Mouse (Mus musculus): ENCODE measurements at regions not wholly inside any gene's neighbourhood (a gene's known extent, or its start where the extent isn't known, plus 50 kb on each side); places are given as distances from the start of the nearest gene placed in this dataset.
A peak's percentile ranks its signal among the peaks of the same experiment; 100 is the strongest.

GRCm38 (mm10) chr11:34977861-34978260 lies 143.2 kb upstream of the Slit3 start:
- peak; percentile 57 for DNase-seq (ENCODE audit: inconsistent ontology term)

GRCm38 (mm10) chr11:34975771-34976302 lies 142.4 kb upstream of the Spdl1 start:
- DNase-seq (ENCODE audit: inconsistent ontology term) = no peak

GRCm38 (mm10) chr11:34973467-34973921 lies 140.1 kb upstream of the Spdl1 start:
- DNase-seq (ENCODE audit: inconsistent ontology term) = peak; percentile 10

- no peak for DNase-seq (ENCODE audit: inconsistent ontology term)
Observed at GRCm38 (mm10) chr11:34973012-34973411, 139.6 kb upstream of the Spdl1 start.

- DNase-seq (ENCODE audit: inconsistent ontology term) = no peak
Observed at GRCm38 (mm10) chr11:34959291-34959690, 125.8 kb upstream of the Spdl1 start.

GRCm38 (mm10) chr11:34941486-34942456 lies 108.3 kb upstream of the Spdl1 start:
- peak; percentile 69 for DNase-seq (ENCODE audit: inconsistent ontology term)

GRCm38 (mm10) chr11:34940151-34940550 lies 106.7 kb upstream of the Spdl1 start:
- no peak for DNase-seq (ENCODE audit: inconsistent ontology term)

- no peak for DNase-seq (ENCODE audit: inconsistent ontology term)
Observed at GRCm38 (mm10) chr11:34939002-34939401, 105.6 kb upstream of the Spdl1 start.

- no peak for DNase-seq (ENCODE audit: inconsistent ontology term)
Observed at GRCm38 (mm10) chr11:34932191-34932590, 98.8 kb upstream of the Spdl1 start.

- no peak for DNase-seq (ENCODE audit: inconsistent ontology term)
Observed at GRCm38 (mm10) chr11:34917175-34917574, 83.7 kb upstream of the Spdl1 start.

- no peak for DNase-seq (ENCODE audit: inconsistent ontology term)
Observed at GRCm38 (mm10) chr11:34909841-34910240, 76.4 kb upstream of the Spdl1 start.

- no peak for DNase-seq (ENCODE audit: inconsistent ontology term)
Observed at GRCm38 (mm10) chr11:34904271-34904670, 70.8 kb upstream of the Spdl1 start.

- peak; percentile 42 for DNase-seq (ENCODE audit: inconsistent ontology term)
Observed at GRCm38 (mm10) chr11:34899400-34899799, 66.0 kb upstream of the Spdl1 start.

- no peak for DNase-seq (ENCODE audit: inconsistent ontology term)
Observed at GRCm38 (mm10) chr11:34895624-34896023, 62.2 kb upstream of the Spdl1 start.

GRCm38 (mm10) chr11:34888374-34889136 lies 55.1 kb upstream of the Spdl1 start:
- no peak for DNase-seq (ENCODE audit: inconsistent ontology term)

- no peak for DNase-seq (ENCODE audit: inconsistent ontology term)
Observed at GRCm38 (mm10) chr11:34887587-34887986, 54.1 kb upstream of the Spdl1 start.
